Comparison of ENCODE assay signal across 13 mouse cellular contexts in genomic region chr5:32761566-32762140, GRCm38 (mm10). TPM values are rescaled to one million over a fixed set of nuclear protein-coding genes. Genes with fewer than 3 reads are reported as not detected.
DNase-seq lines count a peak whose midpoint lies in the region; ATAC-seq lines count a peak whose summit lies in the region.
"Had no signal": no experiment of that assay in that cellular context is flagged by ENCODE, and none has a peak within 500 bp of the region (broad histone marks: within the 10 kb centered on the region; RNA-seq: fewer than 3 reads in every experiment).

No protein-coding gene starts in this region.

- H3K9ac ChIP-seq in heart, embryonic 11.5 days (ENCODE audit: low read depth, low read length) = no peak overlapping the region
- H3K9ac ChIP-seq: hindbrain, embryonic 15.5 days; limb, embryonic 15.5 days had no signal

- no peaks in the 10 kb centered on the region for H3K9me3 ChIP-seq in heart, embryonic 11.5 days (replicated peaks; ENCODE audit: control insufficient read depth, low read length)
- H3K9me3 ChIP-seq: forebrain, embryonic 10.5 days; hindbrain, embryonic 15.5 days; limb, embryonic 15.5 days had no signal

- no peak overlapping the region for H3K4me2 ChIP-seq in heart, embryonic 11.5 days
- H3K4me2 ChIP-seq: hindbrain, embryonic 15.5 days; limb, embryonic 15.5 days had no signal

- 73% methylated on average over 5 of the region's 5 CpGs for WGBS in heart, embryonic 11.5 days (ENCODE audit: insufficient replicate concordance)

- H3K4me3 ChIP-seq in heart, embryonic 11.5 days (ENCODE audit: low read depth, low read length) = no peak overlapping the region
- H3K4me3 ChIP-seq: forebrain, embryonic 10.5 days; hindbrain, embryonic 15.5 days; limb, embryonic 15.5 days had no signal

- DNase-seq in heart, adult 11 months = peak; percentile 95
- peak; percentile 93 for DNase-seq in 416B (ENCODE audit: low read depth)
- peak; percentile 47 to 50 for DNase-seq in heart, adult 9 months (ENCODE audit: low spot score in 2 of 2)
- DNase-seq in lung, postnatal 10 days = peak; percentile 52
- no peak for DNase-seq in embryo, embryonic 10.5 days (ENCODE audit: low spot score)
- DNase-seq in layer of hippocampus, postnatal 14 days (ENCODE audit: low spot score in 2 of 2) = no peak
- DNase-seq in urinary bladder, adult 18-20 months (ENCODE audit: low spot score in 2 of 2) = no peak
- DNase-seq: cerebellum, adult 11-12 months had no signal

- H3K27ac ChIP-seq in heart, embryonic 11.5 days (ENCODE audit: low read depth, low read length) = no peak overlapping the region
- H3K27ac ChIP-seq: forebrain, embryonic 10.5 days; hindbrain, embryonic 15.5 days; limb, embryonic 15.5 days had no signal

- no peak for ATAC-seq in heart, embryonic 11.5 days (replicated peaks; ENCODE audit: insufficient number of reproducible peaks, low FRiP score, low TSS enrichment)
- ATAC-seq: Patski had no signal

- H3K27me3 ChIP-seq in heart, embryonic 11.5 days (ENCODE audit: control insufficient read depth, insufficient read depth, low read length) = no peaks in the 10 kb centered on the region
- H3K27me3 ChIP-seq: hindbrain, embryonic 15.5 days; limb, embryonic 15.5 days; Patski had no signal

- no peaks in the 10 kb centered on the region for H3K36me3 ChIP-seq in heart, embryonic 11.5 days (ENCODE audit: control insufficient read depth, insufficient read depth, low read length)

- H3K4me1 ChIP-seq in heart, embryonic 11.5 days (ENCODE audit: control insufficient read depth, insufficient read depth, low read length) = no peaks in the 10 kb centered on the region
- H3K4me1 ChIP-seq: forebrain, embryonic 10.5 days; hindbrain, embryonic 15.5 days; limb, embryonic 15.5 days had no signal

RNA-seq across cellular contexts. Expression of gene Pisd, which starts 23.8 kb away (rescaled TPM):
- polyA plus RNA-seq in heart, embryonic 11.5 days (2014; fragmentation: Nextera tagmentation; extraction: Ambion mirVana) = 45.5 and 53.1 TPM in 2 replicates
- total RNA-seq in layer of hippocampus, postnatal 14 days (2021) = 10 to 100 TPM; 57.4 to 60.3 TPM

Comparison
In these comparisons a context has a peak if more than half of its experiments do, and no peak if none do; other contexts are left out.
1. DNase-seq: peak in heart, adult 11 months (single experiment), 416B (single experiment), heart, adult 9 months (2 of 2) and lung, postnatal 10 days (single experiment); none in embryo, embryonic 10.5 days (single experiment), layer of hippocampus, postnatal 14 days (0 of 2) and urinary bladder, adult 18-20 months (0 of 2).